Mouse (Mus musculus) megakaryocyte, embryonic 14.5 days (primary cell): ENCODE results near the gene Nup35.

ENCODE experiments used
- FLI1 ChIP-seq: IDR thresholded peaks from 2 replicates; pipeline ENCODE4 v1.6.1; 2012; ENCODE audit warnings: low read length, inconsistent platforms, mixed read lengths
- GATA1 ChIP-seq: IDR thresholded peaks from 3 replicates; pipeline ENCODE4 v1.6.1; 2012; ENCODE audit warnings: mixed read lengths, low read length, inconsistent platforms, borderline replicate concordance

DNA sequence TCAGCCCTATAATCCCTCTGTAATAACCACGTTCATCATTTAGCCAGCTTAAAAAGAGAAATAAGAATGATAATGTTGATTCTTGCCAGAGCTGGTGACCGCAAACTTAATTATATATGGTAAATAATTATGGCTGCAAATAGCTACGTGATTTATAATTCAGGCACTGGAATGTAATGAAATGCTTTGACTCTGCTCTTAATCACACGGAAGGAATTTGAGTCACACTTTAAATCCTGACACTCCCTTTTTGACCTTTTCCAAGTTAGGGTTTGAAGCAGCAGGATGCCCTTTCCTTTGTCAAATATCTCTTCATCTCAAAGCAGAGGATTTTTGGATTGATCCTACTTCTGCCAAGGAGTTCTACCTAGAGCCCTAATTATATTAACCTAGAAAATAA, 71.2 kb downstream of the Nup35 start:
- no peak for TF ChIP-seq FLI1
- no peak for TF ChIP-seq GATA1
